Mouse (Mus musculus): ENCODE measurements around the gene Pacrg. TPM values are rescaled to one million over a fixed set of nuclear protein-coding genes. Genes with fewer than 3 reads are reported as not detected.

The Pacrg gene
- polyA plus RNA-seq, 1 experiment from 2014 or later: 2.6 TPM

DNA sequence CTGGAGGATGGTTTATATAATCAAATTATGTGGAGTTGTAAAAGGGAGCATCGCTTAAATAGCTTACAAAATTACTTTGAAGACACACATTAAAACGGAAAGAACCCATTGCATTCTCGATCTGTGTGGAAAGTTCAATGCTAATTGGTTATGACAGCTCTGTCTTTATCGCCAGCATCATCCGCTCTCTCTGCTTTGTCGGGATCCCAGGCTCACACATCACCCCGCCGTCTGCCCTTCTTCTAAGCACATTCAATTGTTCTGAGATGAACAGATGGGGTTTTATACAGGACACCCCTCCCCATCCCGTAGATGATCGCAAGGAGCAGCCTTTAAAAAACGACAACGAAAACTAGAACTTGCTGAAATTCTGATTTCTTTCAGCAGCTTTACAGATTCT, 482.8 kb downstream of the Pacrg start:
- no peaks in the 10 kb centered on the region for H3K27me3 ChIP-seq (ENCODE audit: poor library complexity, severe bottlenecking)
- H3K9me3 ChIP-seq: no peaks in the 10 kb centered on the region
- peaks cover 29% of the 10 kb centered on the region for H3K4me1 ChIP-seq
- 88% methylated on average over 12 of the region's 12 CpGs for WGBS
- no peak overlapping the region for H3K27ac ChIP-seq
- no peaks in the 10 kb centered on the region for H3K36me3 ChIP-seq (replicated peaks)
- DNase-seq (ENCODE audit: extremely low spot score, low spot score): no peak
- no peak overlapping the region for H3K4me3 ChIP-seq

DNA sequence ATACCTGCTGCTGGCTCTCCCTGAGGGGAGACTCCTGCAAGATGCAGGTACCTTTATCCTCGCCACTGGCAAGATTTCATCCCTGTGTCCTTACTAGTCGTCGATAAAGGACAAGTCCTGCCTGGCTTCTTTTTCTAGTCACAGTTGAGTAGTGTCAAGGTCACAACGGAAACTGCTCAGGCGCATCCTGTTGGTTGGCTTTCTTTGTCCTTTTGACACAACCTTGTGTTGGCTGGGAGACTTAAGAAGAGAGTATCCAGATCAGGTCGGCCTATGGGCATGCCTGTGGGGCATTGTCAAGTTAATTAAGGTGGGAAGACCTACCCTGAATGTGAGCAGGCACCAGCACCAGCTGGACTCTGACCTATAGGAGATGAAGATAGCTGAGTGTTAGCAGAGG, 483.8 kb downstream of the Pacrg start:
- Histone ChIP-seq H3K9me3 (no peaks in the 10 kb centered on the region), H3K4me1 (peaks cover 29% of the 10 kb centered on the region), H3K27me3 (ENCODE audit: poor library complexity, severe bottlenecking) (no peaks in the 10 kb centered on the region), H3K36me3 (replicated peaks) (no peaks in the 10 kb centered on the region), H3K27ac (0 out of 2 replicates have a peak overlapping the region, but pooled peaks have one; percentile 36), H3K4me3 (no peak overlapping the region)
- no peak for DNase-seq (ENCODE audit: extremely low spot score, low spot score)
- 51% methylated on average over 6 of the region's 6 CpGs for WGBS

DNA sequence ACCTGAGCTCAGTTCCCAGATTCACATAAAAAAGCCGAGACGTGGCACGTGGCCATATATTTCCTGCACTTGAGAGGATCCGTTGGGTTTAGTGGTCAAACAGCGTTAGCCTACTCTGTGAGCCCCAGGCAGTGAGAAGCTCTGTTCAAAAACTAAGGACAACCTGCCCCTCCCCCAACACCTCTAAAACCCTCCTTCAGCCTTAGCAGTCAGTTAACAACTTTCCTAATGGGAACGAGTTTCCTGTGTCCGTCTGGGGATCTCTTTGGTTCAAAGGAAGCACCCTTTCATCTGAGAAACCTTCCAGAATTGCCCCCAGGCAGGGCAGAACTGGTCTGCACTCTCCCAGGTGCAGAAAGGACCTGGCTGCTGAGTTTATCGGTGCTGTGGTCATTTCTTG, 484.4 kb downstream of the Pacrg start:
- 38% methylated on average over 8 of the region's 8 CpGs for WGBS
- Histone ChIP-seq H3K4me3 (no peak overlapping the region), H3K27me3 (ENCODE audit: poor library complexity, severe bottlenecking) (no peaks in the 10 kb centered on the region), H3K4me1 (peaks cover 25% of the 10 kb centered on the region), H3K9me3 (no peaks in the 10 kb centered on the region), H3K36me3 (replicated peaks) (no peaks in the 10 kb centered on the region), H3K27ac (peak overlapping the region; percentile 36; the same call in 1 of the 2 replicates)
- DNase-seq (ENCODE audit: extremely low spot score, low spot score): no peak

Other genes starting within 250 kb of the Pacrg start
- gene Prkn, start 73 bp upstream of the Pacrg start, polyA plus RNA-seq (2016; fragmentation: Nextera tagmentation; extraction: Ambion mirVana): 0.77 and 0.81 TPM in 2 replicates

Measured in forebrain, embryonic 10.5 days (tissue).